Mouse (Mus musculus) v-Abl transformed pro-B cells (cell line): Measurements from ENCODE around the gene Smco2.
"Not testable (repeated sequence)": the region's sequence is repeated elsewhere in the genome, so short reads cannot be mapped to it uniquely, and the experiment has no call there.

Experiments
- in situ Hi-C, 2 experiments: fragments of 400-800 bp; cut with MboI; formaldehyde crosslinking; loops; one replicate each; pipeline ENCODE4 v1.15.1; 2025; ENCODE audit not compliant: unreplicated experiment in 2 of 2

Smco2 gene

DNA sequence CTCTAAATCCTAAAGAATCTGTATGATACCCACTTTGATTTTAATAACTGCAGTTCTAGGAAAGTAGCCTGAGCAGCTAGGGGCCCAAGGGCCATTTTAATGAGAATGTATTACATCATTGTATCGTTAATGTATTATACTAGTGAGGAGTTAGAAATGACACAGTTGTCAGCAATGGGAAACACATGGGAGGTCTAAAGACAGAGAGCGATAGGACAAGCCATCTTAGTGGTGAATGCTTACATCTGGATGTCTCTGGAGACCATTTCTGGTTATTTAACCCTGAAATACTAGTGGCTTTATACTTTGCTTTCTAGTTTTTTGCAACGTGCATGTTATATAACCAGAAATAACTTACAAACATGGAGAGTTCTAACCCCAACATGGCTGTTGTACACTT, 2.0 kb downstream of the Smco2 start:
- in situ Hi-C loops = no loop called here

DNA sequence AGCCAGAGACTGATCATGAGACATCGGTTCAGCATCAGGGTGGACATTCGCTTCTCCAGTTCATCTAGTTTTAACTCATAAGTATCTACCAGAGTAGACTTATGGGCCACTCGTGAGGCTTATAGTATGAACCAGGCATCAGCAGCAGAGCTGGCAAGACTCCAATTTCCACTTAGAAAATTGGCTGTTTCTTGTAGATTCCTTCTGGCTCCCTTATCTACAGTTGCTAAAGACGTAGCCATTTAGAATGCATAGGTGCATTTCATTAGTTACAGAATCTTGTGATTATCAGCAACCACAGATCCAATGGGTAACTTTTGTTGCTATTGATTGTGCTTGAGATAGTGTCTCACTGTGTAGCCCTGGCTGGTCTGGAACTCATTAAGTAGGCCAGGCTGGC, 2.8 kb downstream of the Smco2 start:
- in situ Hi-C loops = no loop called here

DNA sequence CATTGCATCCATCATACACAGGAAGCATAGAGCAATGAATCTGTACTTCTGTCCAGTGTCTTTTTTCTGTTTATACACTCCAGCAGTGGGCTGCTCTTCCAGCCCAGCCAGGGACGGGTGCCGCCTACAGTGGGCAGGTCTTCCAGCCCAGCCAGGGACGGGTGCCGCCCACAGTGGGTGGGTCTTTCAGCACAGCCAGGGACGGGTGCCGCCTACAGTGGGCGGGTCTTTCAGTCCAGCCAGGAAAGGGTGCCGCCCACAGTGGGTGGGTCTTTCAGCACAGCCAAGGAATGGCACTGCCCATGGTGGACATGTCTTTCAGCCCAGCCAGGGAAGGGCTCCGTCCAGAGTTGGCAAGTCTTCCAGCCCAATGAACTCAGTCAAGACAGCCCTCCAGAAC, 5.3 kb downstream of the Smco2 start:
- in situ Hi-C loops = no loop called here

DNA sequence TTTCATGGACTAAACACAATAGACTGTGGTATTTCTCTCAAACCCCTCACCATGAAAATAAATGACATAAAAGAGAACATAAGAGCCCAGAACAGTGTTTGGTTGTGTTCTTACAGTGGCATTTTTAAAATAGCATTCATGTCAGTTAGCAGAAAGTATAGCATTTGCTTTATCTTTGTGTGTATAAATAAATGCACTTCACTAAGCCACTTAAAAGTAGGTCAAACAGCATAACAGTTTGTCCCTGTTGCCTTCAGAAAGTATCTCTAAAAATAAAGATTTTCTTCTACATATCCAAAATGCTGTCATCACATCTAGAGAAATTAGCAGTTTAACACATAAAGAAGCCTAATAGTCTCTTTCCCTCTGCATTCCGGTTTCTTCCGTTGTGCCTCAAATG, 7.5 kb downstream of the Smco2 start:
- in situ Hi-C loops = no loop called here

DNA sequence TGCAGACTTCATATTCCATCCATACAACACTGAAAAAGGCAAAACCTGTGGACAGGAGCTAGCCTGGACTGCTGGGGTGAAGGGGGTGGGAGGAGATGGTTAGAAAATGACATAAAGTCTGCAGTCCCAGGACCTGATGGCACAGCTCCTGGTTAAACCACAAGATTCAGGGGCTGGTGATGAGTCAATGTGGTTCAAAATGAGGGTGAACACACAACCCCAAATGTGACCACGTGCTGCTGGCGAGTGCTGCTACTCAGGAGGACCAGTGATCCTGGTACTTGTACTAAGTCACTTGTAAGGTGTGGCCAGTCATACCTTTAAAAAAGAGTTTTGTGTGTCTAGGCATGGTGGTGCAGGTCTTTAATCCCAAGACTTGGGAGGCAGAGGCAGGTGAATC, 13.2 kb downstream of the Smco2 start:
- in situ Hi-C loops = no loop called here

DNA sequence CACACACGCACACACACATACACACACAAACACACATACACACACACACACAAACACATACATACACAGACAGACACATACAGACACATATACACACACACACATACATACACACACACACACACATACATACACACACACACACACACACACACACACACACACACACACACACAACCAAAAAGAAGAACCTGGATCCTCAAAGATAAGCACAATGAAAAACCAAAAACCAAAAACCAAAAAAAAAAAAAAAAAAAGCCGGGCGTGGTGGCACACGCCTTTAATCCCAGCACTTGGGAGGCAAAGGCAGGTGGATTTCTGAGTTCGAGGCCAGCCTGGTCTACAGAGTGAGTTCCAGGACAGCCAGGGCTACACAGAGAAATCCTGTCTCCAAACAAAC, 14.5 kb downstream of the Smco2 start:
- in situ Hi-C loops = not testable (repeated sequence)

DNA sequence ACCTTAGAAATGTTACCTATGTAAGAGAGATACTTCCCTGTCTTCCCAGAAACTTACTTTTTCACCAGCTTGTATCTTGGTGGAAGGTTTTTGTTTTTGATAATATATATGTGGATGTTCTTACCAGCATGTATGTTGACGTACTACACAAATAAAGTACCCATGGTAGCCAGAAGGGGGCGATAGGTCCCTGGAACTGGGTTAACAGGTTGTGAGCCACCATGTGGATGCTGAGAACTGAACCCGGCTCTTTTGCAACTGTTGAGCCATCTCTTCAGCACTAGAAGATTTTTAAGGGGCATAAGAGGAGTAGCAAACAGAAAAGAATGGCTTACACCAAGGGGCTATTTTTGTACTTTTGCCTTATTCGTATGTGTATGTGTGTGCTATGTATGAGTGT, 15.8 kb downstream of the Smco2 start:
- in situ Hi-C loops = no loop called here

DNA sequence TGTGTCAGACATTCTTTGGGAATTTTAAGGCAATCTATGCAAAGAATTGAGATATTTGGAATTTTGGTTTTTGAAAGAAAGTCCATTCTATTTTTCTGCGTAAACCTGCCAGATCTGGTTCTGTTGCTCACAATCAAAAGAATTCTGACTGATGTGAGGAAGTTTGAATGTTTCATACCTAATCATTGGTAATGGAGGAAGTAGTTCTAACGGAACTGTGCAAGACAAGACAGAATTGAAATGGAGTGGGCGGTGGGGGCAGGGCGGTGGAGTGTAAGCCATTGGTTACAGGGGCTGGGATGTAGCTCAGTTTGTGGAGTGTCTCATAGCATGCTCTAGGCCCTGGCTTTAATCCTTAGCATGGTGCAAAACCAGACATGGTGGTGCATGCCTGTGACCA, 22.1 kb downstream of the Smco2 start:
- in situ Hi-C loops = no loop called here

DNA sequence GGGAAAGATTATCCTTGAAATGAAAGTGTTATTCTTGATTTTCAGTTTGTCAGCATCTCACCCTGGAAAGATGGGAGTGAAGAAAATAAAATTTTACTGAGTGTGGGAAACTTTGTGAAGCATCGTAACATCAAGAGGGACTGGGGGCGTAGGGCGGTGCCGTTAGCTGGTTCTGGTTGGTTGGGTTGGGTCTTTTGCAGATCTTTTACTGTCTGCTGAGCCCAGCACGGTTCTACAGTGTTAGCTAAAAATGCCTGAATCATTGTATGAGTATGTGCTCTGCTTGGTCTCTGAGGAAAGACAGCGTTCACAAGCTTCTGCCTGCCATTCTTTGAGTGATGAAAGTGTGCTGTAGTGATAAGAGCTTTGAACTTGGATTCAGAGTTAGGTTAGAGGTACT, 24.5 kb downstream of the Smco2 start:
- in situ Hi-C loops = no loop called here

DNA sequence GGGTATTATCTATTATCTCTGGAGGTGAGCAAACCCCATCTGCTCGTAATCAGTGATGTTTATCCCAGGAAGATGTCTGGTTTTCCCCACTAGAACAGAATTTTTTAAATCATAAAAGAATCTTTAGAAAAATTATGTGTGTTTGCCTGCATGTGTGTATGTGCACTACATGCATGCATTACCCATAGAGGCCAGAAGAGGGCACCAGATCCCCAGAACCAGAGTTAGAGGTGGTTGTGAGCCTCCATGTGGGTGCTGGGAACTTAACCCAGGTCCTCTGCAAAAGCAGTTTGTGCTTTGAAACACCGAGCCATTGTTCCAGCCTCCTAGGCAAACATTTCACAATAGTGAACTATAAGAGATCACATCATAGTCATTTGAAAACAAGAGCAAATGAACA, 26.9 kb downstream of the Smco2 start:
- in situ Hi-C loops = no loop called here

DNA sequence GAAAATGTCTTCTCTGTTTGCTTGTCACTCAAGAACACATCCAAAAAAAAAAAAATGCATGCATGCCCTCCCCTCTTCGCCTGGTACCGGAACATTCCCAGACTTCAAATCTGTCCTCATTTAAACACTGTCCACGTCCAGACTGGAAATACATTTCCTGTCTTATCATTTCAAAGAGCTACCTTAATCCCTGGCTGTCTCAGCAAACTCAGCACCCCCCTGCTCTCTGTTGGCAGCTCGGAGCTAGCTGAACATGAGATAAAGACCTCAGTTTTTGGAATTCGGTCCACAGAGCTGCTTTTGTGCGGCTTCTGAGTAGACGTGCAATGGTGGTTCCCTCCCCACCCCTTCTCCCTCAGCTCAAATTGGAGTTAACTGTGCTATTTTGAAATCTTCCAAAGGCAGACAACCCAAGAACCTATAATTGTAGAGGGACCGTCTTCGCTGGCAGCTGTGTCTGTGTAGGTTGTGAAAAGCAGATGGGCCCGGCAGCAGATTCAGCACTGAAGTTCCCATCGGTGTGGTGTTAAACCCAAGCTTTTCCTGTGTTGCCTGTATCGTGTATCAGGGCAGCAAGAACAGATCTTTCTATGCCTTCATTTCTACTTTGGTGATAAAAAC, 27.6 kb downstream of the Smco2 start:
- in situ Hi-C loops = no loop called here

DNA sequence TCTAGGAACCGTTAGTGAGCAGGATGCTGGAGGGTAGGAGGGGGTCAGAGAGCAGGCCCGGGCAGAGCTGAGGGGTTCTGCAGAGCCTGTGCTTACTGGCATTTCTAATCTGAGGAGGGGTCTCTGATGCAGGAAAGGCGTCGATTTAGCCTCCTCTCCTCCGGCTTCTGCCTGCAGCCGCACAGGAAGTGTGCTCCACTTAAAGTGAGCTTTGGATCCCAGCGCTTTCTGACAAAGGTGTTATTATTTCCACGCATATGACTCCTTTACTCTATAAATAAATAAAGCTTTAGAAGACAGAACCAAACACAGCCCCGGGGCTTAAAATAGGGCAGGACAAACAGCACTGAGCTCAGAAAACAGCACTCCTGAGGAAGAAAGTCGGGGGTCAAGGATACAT, 29.0 kb downstream of the Smco2 start:
- in situ Hi-C loops = no loop called here

DNA sequence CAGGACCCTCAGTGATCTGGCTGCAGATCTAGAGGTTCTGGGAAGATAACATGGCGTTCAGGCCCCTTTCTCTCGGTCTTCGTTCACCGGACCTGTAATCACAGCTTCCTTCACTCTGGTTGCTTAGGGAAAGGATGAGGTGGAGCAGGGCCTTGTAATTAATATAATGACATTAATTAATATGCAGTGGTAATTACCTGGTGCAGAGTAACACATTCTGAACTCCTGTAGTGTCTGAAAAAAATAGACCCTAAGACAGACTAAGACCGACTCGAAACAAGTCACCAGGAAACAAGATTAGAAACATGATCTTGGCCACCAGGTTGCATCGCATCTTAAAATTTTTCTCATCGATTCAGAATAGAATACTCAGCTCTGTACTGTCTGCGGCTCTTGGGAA, 30.0 kb downstream of the Smco2 start:
- in situ Hi-C loops = no loop called here

DNA sequence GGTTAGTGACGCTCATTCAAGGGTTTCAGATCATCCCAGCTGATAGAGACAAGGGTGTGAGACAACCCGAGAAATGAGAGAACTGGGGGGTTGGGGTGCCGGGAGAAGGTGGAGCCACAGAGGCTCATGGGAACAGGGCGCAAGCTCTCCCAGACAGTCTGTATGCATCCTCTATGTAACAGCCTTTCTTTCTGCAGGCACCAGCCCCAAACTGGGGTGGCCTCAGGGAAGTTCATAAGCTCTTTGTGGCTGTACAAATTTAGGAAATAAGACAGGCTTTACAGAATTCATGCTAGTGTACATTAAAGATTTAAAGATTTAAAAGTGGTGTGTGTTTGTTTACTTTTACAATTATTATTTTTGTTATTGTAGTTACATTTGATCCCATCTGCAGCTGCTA, 30.4 kb downstream of the Smco2 start:
- in situ Hi-C loops = no loop called here

DNA sequence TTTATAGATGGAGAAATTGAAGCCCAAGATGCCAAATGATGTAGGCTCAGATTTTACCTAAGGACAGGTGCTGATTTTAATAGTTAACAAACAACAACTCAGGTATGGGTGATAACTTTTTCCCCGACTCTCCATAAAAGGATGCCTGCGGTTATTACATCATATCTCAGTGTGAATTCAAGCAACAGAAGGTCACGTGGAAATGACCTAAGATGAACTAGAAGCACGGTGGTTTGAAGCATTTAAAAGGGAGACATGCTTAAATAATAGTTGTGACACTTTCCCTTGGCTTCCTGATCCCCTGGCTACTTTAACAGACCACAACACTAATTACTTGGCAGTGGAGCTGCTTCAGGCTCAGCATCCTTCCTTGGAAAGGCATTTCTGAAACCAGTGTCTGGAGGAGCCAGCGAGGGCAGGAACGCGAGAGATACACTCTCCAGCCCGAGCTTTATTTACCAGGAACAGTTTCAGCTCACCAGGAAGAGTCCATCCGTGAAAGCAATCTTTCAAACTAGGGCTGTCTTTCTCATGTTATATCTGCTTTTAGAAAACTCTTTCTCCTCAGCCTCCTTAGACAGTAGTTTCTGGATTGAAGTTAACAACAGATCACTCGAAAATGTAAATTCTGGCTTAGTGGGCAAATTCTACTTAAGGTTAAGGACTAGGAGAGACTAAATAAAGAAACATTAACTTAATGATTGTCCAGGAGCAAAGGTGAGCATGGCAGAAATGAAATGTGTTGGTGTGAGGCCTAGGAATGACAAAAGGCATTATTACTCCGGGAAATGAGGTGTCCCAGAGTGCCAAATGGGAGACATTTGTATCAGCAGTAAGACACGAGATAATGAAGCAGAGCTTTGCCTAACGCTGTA, 32.2 kb downstream of the Smco2 start:
- in situ Hi-C loops = no loop called here

DNA sequence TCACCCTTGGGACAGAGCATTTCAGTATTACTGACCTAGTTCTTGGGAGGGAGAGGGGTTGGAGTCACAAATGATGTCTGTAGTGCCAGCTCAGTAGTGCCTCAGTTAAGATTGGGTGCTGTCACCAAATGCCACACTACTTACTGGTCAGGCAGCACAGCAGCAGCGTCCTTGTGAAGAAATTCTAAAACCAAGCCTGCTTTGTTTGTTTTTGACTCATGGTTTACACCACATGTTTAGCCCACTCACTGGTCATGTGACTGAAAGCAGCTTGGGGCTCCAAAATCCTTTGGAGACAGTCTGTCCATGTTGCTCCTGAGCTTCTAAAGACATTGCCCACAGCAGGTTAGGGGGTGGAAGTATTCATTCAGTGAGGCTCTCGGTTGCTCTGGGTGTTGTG, 33.5 kb downstream of the Smco2 start:
- in situ Hi-C loops = no loop called here

DNA sequence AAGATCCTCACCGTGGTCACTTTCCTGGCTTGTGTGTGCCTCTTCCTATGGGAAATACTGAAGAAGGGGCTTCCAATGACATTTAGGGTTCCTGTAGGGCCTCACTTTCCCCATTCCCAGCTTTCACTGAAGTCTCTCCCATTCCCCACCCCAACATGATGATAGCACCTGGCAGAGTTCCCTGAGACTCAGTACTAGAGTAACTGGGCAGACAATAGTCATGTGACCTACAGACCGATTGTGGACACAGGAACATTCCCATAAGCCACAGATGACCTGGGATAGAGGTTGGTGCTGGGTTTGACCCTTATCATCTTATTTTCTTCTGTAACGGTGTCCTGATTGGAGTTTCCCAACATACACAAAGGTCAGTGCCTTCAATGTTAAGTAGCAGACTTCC, 34.3 kb downstream of the Smco2 start:
- in situ Hi-C loops = no loop called here

DNA sequence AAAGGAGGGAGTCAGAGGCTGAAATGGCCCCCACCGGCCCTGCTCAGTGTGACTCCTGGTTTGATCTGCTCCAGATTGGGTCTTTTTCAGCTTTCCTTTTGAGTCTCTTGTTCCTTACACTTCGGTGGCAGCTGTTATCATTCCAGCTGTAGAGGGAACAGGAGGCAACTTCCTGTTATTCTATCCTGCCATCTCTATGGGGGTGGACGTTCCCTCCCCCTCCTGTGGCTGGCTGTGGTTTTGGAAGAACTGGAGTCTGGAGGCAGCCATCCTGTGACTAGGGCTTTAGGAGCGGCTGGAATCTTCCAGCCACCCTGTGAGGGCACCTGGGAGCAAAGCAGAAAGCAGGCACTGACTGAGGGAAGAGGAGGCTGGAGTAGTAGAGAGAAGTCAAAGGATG, 34.9 kb downstream of the Smco2 start:
- in situ Hi-C loops = no loop called here

DNA sequence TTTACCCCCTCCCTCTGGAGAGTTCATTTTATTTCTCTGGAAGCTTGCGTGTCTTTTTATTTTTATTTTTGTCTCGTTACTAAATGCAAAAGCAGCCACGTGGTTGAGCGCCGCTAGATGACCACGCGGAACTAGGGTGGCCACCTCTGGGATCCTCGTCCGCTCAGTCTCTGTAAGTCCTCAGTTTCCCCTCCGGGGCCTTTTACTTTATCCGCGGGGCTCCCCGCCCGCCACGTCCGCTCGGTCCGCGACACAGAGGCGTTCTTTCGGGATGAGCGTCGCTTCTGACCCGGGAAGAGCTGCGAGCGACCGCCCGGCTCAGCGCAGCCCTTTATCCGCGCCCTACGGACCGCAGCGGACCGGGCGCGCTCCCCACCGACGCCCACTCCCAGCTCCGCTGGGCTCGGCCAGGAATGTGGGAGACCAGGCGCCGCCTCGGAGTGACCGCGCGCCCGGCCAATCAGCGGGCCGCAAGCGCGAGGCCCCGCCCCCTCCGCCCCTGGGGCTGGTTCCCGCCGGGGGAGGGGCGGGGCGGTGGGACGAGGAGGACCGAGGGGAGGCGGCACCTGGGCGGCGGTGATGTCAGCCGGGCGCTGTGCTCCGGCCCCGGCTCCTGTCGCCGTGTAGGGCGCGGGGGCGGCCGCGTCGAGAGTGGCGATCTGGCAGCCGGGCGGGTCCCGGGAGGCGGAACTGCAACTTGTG, 38.2 kb downstream of the Smco2 start, which contains the start of gene Ppfibp1:
TSS of gene Ppfibp1 (plus strand) at position 530 of the 702 bp plus-strand sequence.
- in situ Hi-C loops = no loop called here

DNA sequence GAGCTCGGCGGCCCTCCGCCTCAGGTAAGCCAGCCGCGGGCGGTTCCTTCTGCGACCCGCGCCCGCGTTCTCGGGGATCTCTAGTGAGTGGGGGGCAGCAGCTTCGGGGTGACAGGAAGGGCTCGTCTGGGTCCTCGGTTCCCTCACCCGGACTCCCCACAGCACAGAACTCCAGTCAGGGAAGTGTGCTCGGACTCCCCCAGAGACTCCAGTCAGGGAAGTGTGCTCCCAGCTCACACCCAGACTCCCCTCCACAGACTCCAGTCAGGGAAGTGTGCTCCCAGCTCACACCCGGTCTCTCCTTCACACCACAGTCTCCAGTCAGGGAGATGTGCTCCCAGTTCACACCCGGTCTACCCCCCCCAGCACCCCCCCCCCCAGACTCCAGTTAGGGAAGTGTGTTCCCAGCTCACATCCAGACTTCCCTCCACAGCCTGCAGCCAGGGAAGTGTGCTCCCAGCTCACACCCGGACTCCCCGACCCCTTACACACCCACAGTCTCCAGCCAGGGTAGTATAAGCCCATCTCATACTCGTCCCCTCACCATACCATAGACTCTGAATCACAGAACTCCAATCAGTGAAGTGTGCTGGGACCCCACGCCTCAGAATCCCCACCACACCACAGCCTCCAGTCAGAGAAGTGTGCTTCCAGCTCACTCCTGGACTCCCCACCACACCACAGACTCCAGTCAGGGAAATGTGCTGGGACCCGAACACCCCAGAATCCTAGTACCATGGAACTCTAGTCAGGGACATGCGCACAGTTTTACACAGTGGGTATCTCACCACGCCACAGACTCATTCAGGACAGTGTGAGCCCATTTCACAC, 39.0 kb downstream of the Smco2 start:
- in situ Hi-C loops = no loop called here

DNA sequence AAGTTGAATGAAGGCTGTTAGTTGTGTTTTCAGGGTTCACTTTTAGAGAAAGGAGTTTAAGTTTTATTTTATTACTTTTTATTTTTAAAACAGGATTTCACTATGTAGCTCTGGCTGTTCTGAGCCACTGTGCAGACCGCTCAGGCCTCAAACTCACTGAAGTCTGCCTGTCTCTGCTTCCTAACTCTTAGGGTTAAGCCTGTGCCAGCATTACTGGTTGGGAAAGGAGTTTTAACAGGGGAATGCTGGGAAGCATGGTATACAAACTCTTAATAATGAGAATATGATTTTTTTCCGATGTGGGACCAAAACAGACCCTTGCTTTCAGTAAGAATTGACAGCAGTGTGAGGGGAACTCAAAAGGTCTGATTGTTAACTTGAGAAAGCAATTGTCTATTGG, 40.3 kb downstream of the Smco2 start:
- in situ Hi-C loops = no loop called here
